Mouse (Mus musculus): ENCODE results near the gene Hmgcs2.
"Not testable (repeated sequence)": the region's sequence is repeated elsewhere in the genome, so short reads cannot be mapped to it uniquely, and the experiment has no call there.

Hmgcs2 gene

GRCm38 (mm10) chr3:98338584-98339041, 58.4 kb downstream of the Hmgcs2 start:
- no peak for DNase-seq (ENCODE audit: low spot score)

GRCm38 (mm10) chr3:98339097-98339705, 59.0 kb downstream of the Hmgcs2 start:
- no peak for DNase-seq (ENCODE audit: low spot score)

- not testable (repeated sequence) for DNase-seq (ENCODE audit: low spot score)
These were observed 59.5 kb downstream of the Hmgcs2 start, which contains the start of gene Phgdh for GRCm38 (mm10) chr3:98339706-98340109. Phgdh (minus strand) TSS chr3:98339990.

- DNase-seq (ENCODE audit: low spot score) = no peak
These were observed 60.8 kb downstream of the Hmgcs2 start for GRCm38 (mm10) chr3:98340818-98341594.

GRCm38 (mm10) chr3:98343235-98343634, 63.0 kb downstream of the Hmgcs2 start:
- no peak for DNase-seq (ENCODE audit: low spot score)

GRCm38 (mm10) chr3:98348106-98348505, 67.9 kb downstream of the Hmgcs2 start:
- DNase-seq (ENCODE audit: low spot score) = no peak

GRCm38 (mm10) chr3:98348705-98349104, 68.5 kb downstream of the Hmgcs2 start:
- no peak for DNase-seq (ENCODE audit: low spot score)

GRCm38 (mm10) chr3:98353892-98354291, 73.7 kb downstream of the Hmgcs2 start:
- no peak for DNase-seq (ENCODE audit: low spot score)

GRCm38 (mm10) chr3:98355344-98356025, 75.2 kb downstream of the Hmgcs2 start:
- no peak for DNase-seq (ENCODE audit: low spot score)

- DNase-seq (ENCODE audit: low spot score) = no peak
These were observed 75.8 kb downstream of the Hmgcs2 start for GRCm38 (mm10) chr3:98356026-98356365.

GRCm38 (mm10) chr3:98356632-98357370, 76.6 kb downstream of the Hmgcs2 start:
- DNase-seq (ENCODE audit: low spot score) = no peak
